15 mouse cellular contexts compared by ENCODE assay signal in the genomic region with DNA sequence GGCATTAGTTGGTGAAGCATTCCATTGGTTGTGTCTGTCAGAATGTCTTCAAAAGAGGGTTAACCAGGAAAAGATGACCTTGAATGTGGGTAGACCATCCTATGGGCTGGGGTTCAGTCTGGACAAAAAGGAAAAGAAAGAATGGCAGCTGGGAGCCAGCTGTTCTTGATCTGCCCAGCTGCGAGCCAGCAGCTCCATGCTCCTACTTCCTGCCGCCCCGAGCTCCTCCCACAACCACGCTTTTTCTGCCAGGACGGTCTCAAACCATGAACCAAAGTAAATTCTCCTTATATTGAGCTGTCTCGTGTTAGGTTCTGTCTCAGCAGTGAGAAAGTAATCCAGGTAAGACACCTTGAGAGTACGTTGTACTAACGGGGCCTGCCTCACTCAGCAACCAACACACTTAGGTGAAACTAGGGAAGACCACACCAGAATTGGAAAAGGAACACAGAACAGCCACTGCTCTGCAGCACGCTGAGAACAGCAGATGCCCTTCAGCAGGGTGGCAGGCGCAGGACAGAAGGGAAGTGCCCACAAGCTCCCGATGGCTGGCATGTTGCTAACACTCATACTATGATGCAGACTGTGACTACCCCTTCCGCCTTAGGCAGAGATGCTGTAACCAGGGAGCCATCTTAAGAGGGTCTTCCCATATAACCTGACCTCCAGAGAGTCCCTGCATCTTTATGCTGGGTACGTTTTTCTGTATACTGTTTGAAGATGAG. TPM values are rescaled to one million over a fixed set of nuclear protein-coding genes. Genes with fewer than 3 reads are reported as not detected.
DNase-seq lines count a peak whose midpoint lies in the region; ATAC-seq and TF ChIP-seq lines count a peak whose summit lies in the region.
"Had no signal": no experiment of that assay in that cellular context is flagged by ENCODE, and none has a peak within 500 bp of the region (broad histone marks: within the 10 kb centered on the region; RNA-seq: fewer than 3 reads in every experiment).

No protein-coding gene starts in this region.

- no peak for TF ChIP-seq POLR2A in lung, adult 2 months (IDR thresholded peaks at IDR 0.05; ENCODE audit: borderline replicate concordance, extremely low read depth, low read depth, low read length)

- H3K4me3 ChIP-seq in lung, postnatal 0 days (ENCODE audit: low read depth, low read length) = no peak overlapping the region
- no peak overlapping the region for H3K4me3 ChIP-seq in lung, adult 2 months (replicated peaks; ENCODE audit: extremely low read depth, low read depth, low read length)
- H3K4me3 ChIP-seq in hindbrain, embryonic 16.5 days (ENCODE audit: low read length) = no peak overlapping the region

- H3K36me3 ChIP-seq in lung, postnatal 0 days (ENCODE audit: insufficient read depth, low read length) = no peaks in the 10 kb centered on the region
- no peaks in the 10 kb centered on the region for H3K36me3 ChIP-seq in hindbrain, embryonic 16.5 days (ENCODE audit: control insufficient read depth, insufficient read depth, low read length)

- no peak overlapping the region for H3K27ac ChIP-seq in lung, postnatal 0 days (ENCODE audit: low read length)
- no peak overlapping the region for H3K27ac ChIP-seq in hindbrain, embryonic 16.5 days (ENCODE audit: low read depth, low read length)

- H3K27me3 ChIP-seq in lung, postnatal 0 days (replicated peaks; ENCODE audit: insufficient read depth, low read length) = no peaks in the 10 kb centered on the region
- H3K27me3 ChIP-seq in hindbrain, embryonic 16.5 days (replicated peaks; ENCODE audit: control insufficient read depth, insufficient read depth, low read length) = no peaks in the 10 kb centered on the region

- 69% methylated on average over 13 of the region's 13 CpGs for WGBS in lung, postnatal 0 days
- 67% methylated on average over 13 of the region's 13 CpGs for WGBS in lung, adult 2 months
- 80% methylated on average over 13 of the region's 13 CpGs for WGBS in hindbrain, embryonic 16.5 days

- no peak for TF ChIP-seq EP300 in lung, postnatal 0 days (IDR thresholded peaks at IDR 0.05)

- no peak for TF ChIP-seq CTCF in lung, postnatal 0 days (IDR thresholded peaks at IDR 0.05)
- no peak for TF ChIP-seq CTCF in lung, adult 2 months (IDR thresholded peaks at IDR 0.05; ENCODE audit: insufficient read depth, low read length)

- ATAC-seq in lung, postnatal 0 days = no peak
- no peak for ATAC-seq in hindbrain, embryonic 16.5 days
- ATAC-seq: Patski had no signal

- intact Hi-C loops in heart, postnatal 25 days (cut with DNase I) = no loop called here

- no peak overlapping the region for H3K4me2 ChIP-seq in lung, postnatal 0 days (replicated peaks; ENCODE audit: low read depth, low read length)
- H3K4me2 ChIP-seq in hindbrain, embryonic 16.5 days (ENCODE audit: low read length) = no peak overlapping the region

- H3K9ac ChIP-seq in lung, postnatal 0 days (replicated peaks; ENCODE audit: low read depth) = no peak overlapping the region
- no peak overlapping the region for H3K9ac ChIP-seq in hindbrain, embryonic 16.5 days (ENCODE audit: low read depth, low read length)

- H3K4me1 ChIP-seq in lung, postnatal 0 days (ENCODE audit: insufficient read depth, low read depth, low read length) = no peaks in the 10 kb centered on the region
- H3K4me1 ChIP-seq in lung, adult 2 months (ENCODE audit: control insufficient read depth, insufficient read depth, low read length) = no peaks in the 10 kb centered on the region
- no peaks in the 10 kb centered on the region for H3K4me1 ChIP-seq in hindbrain, embryonic 16.5 days (ENCODE audit: control insufficient read depth, insufficient read depth, low read depth, low read length)

- no peaks in the 10 kb centered on the region for H3K9me3 ChIP-seq in lung, postnatal 0 days (ENCODE audit: low read length)
- H3K9me3 ChIP-seq in hindbrain, embryonic 16.5 days (ENCODE audit: control insufficient read depth, low read length) = no peaks in the 10 kb centered on the region

- DNase-seq in heart, adult 11 months = peak; percentile 66
- no peak for DNase-seq in heart, postnatal 25 days (ENCODE audit: low spot score)
- DNase-seq in lung, postnatal 0 days (ENCODE audit: low spot score) = peak; percentile 23
- no peak for DNase-seq in lung, adult 2 months
- DNase-seq in cerebellum, adult 9-10 months = peak; percentile 45
- DNase-seq in thymus, postnatal 0 days (ENCODE audit: low spot score) = peak; percentile 32
- DNase-seq in spleen, postnatal 4 days (ENCODE audit: low spot score in 2 of 2) = no peak
- DNase-seq: heart, postnatal 36 days; liver; midbrain, embryonic 14.5 days; right cerebral cortex, postnatal 14 days had no signal

RNA-seq across cellular contexts. Expression of a gene that starts 42.2 kb away (rescaled TPM):
- not detected for total RNA-seq in heart, postnatal 25 days (2021)
- 0.21 TPM in 1 of 2 replicates, not detected in the other for polyA plus RNA-seq in lung, postnatal 0 days (2015; fragmentation: Nextera tagmentation; extraction: Ambion mirVana)
- polyA plus RNA-seq in lung, adult 2 months (2012; rRNA removed) = 0.33 TPM in 1 of 2 replicates, not detected in the other
- 0.18 and 0.23 TPM in 2 replicates for polyA plus RNA-seq in thymus, postnatal 0 days (2015; fragmentation: Nextera tagmentation; extraction: Ambion mirVana)
- polyA plus RNA-seq in hindbrain, embryonic 16.5 days (2015; fragmentation: Nextera tagmentation; extraction: Ambion mirVana) = 0.34 and 0.61 TPM in 2 replicates
- total RNA-seq: granulocyte monocyte progenitor cell, adult 5-6 weeks; heart, postnatal 36 days had no signal
- polyA plus RNA-seq: large intestine, adult 2 months; Patski had no signal

Comparison
In these comparisons a context has a peak if more than half of its experiments do, and no peak if none do; other contexts are left out.
1. DNase-seq: peak in heart, adult 11 months (single experiment), lung, postnatal 0 days (single experiment), cerebellum, adult 9-10 months (single experiment) and thymus, postnatal 0 days (single experiment); none in heart, postnatal 25 days (single experiment), lung, adult 2 months (single experiment) and spleen, postnatal 4 days (0 of 2).